ENCODE assay signal across 14 mouse cellular contexts in genomic region chr12:16362341-16362740, GRCm38 (mm10).
"Had no signal": no experiment of that assay in that cellular context is flagged by ENCODE, and none has a peak within 500 bp of the region (broad histone marks: within the 10 kb centered on the region; RNA-seq: fewer than 3 reads in every experiment).

No protein-coding gene starts in this region.

- H3K27me3 ChIP-seq: limb, embryonic 12.5 days; liver, embryonic 15.5 days; midbrain, embryonic 12.5 days; neural tube, embryonic 13.5 days had no signal

- H3K9ac ChIP-seq: limb, embryonic 12.5 days; liver, embryonic 15.5 days; midbrain, embryonic 12.5 days; neural tube, embryonic 13.5 days had no signal

- DNase-seq: kidney, adult 18-20 months; kidney, postnatal 10 days; kidney, postnatal 4 days; retina, postnatal 1 day; right cerebral cortex, postnatal 4 days; spleen, adult 18-20 months; thymus, adult 18-20 months; thymus, postnatal 14 days had no signal

- H3K27ac ChIP-seq: left cerebral cortex, adult 2 months; limb, embryonic 12.5 days; liver, embryonic 15.5 days; midbrain, embryonic 12.5 days; neural tube, embryonic 13.5 days had no signal

- H3K4me1 ChIP-seq: limb, embryonic 12.5 days; liver, embryonic 15.5 days; neural tube, embryonic 13.5 days had no signal

- H3K4me3 ChIP-seq: left cerebral cortex, adult 2 months; limb, embryonic 12.5 days; liver, embryonic 15.5 days; midbrain, embryonic 12.5 days; neural tube, embryonic 13.5 days had no signal

- H3K9me3 ChIP-seq: liver, embryonic 15.5 days had no signal

- H3K4me2 ChIP-seq: limb, embryonic 12.5 days; liver, embryonic 15.5 days; midbrain, embryonic 12.5 days; neural tube, embryonic 13.5 days had no signal

- ATAC-seq: midbrain, embryonic 16.5 days had no signal

- H3K36me3 ChIP-seq: limb, embryonic 12.5 days; liver, embryonic 15.5 days; midbrain, embryonic 12.5 days; neural tube, embryonic 13.5 days had no signal
